Mouse (Mus musculus) small intestine, adult 2 months (tissue): ENCODE measurements around the gene Tmem171. TPM values are rescaled to one million over a fixed set of nuclear protein-coding genes. Genes with fewer than 3 reads are reported as not detected.

ENCODE experiments used
- H3K27ac ChIP-seq: fragments of 200-500 bp; 2 replicates; pipeline ENCODE4 v1.5.1; 2012; ENCODE audit warnings: low read depth, low read length, control low read depth, inconsistent platforms; ENCODE audit not compliant: insufficient read depth
- H3K27me3 ChIP-seq: fragments of 200-500 bp; 2 replicates; pipeline ENCODE4 v1.6.1; 2012; ENCODE audit warnings: mild to moderate bottlenecking, moderate library complexity, low read length, inconsistent platforms; ENCODE audit not compliant: control insufficient read depth, insufficient read depth
- H3K36me3 ChIP-seq: fragments of 200-500 bp; 2 replicates; pipeline ENCODE4 v1.6.1; 2012; ENCODE audit warnings: mild to moderate bottlenecking, low read length, control low read depth, inconsistent platforms; ENCODE audit not compliant: control insufficient read depth, insufficient read depth
- H3K4me1 ChIP-seq: fragments of 200-500 bp; 2 replicates; pipeline ENCODE4 v1.6.1; 2012; ENCODE audit warnings: low read length, inconsistent platforms, mixed read lengths; ENCODE audit not compliant: control insufficient read depth, insufficient read depth, insufficient read length
- H3K4me3 ChIP-seq: fragments of 200-500 bp; 2 replicates; pipeline ENCODE4 v1.5.1; 2012; ENCODE audit warnings: low read depth, mild to moderate bottlenecking, control low read depth, inconsistent platforms, low read length, moderate library complexity
- CTCF ChIP-seq: fragments of 200-500 bp; IDR thresholded peaks from 2 replicates; pipeline ENCODE4 v1.5.1; 2012; ENCODE audit warnings: low read depth, mild to moderate bottlenecking, control low read depth, inconsistent platforms, low read length, moderate library complexity, mixed read lengths; ENCODE audit not compliant: insufficient replicate concordance, insufficient read length; ENCODE audit errors: extremely low read depth
- POLR2A ChIP-seq: fragments of 200-500 bp; IDR thresholded peaks from 2 replicates; pipeline ENCODE4 v1.6.1; 2012; ENCODE audit warnings: low read depth, mild to moderate bottlenecking, control low read depth, inconsistent platforms, low read length, moderate library complexity
- WGBS: fragments of 180-500 bp; shearing (Covaris S2); methylation state at CpG from one replicate; pipeline ENCODE4 v1.1.7; 2018; 5-methylcytosine and 5-hydroxymethylcytosine counted together
- polyA plus RNA-seq: library from polyadenylated mRNA; depleted of rRNA; stranded (reverse); fragments of >200 nt; gene quantifications from 2 replicates; pipeline ENCODE4 v1.2.3, GENCODE M21; 2012

Tmem171 gene
- polyA plus RNA-seq, 1 experiment, result 20.5 TPM

- no peak overlapping the region for H3K27ac ChIP-seq
- TF ChIP-seq POLR2A, result no peak
- TF ChIP-seq CTCF, result no peak
- no peak overlapping the region for H3K4me3 ChIP-seq
- H3K4me1 ChIP-seq, result no peaks in the 10 kb centered on the region
- no peaks in the 10 kb centered on the region for H3K27me3 ChIP-seq
- peaks cover 35% of the 10 kb centered on the region for H3K36me3 ChIP-seq
- WGBS, result 80% methylated on average over 1 of the region's 1 CpGs
These were observed 28.8 kb upstream of the Tmem171 start for GRCm38 (mm10) chr13:98723430-98723829.

GRCm38 (mm10) chr13:98722296-98722695 lies 27.7 kb upstream of the Tmem171 start:
- peaks cover 30% of the 10 kb centered on the region for H3K36me3 ChIP-seq
- H3K4me1 ChIP-seq, result no peaks in the 10 kb centered on the region
- H3K27ac ChIP-seq, result no peak overlapping the region
- no peak overlapping the region for H3K4me3 ChIP-seq
- WGBS, result 70% methylated on average over 1 of the region's 1 CpGs
- TF ChIP-seq CTCF (no peak), POLR2A (no peak)
- H3K27me3 ChIP-seq, result no peaks in the 10 kb centered on the region

GRCm38 (mm10) chr13:98716176-98716575 lies 21.5 kb upstream of the Tmem171 start:
- H3K27me3 ChIP-seq, result no peaks in the 10 kb centered on the region
- H3K27ac ChIP-seq, result no peak overlapping the region
- TF ChIP-seq CTCF, result no peak
- no peak for TF ChIP-seq POLR2A
- H3K4me1 ChIP-seq, result no peaks in the 10 kb centered on the region
- H3K36me3 ChIP-seq, result peaks cover 2% of the 10 kb centered on the region; the same call in 1 of the 2 replicates
- no peak overlapping the region for H3K4me3 ChIP-seq
- WGBS, result 84% methylated on average over 8 of the region's 8 CpGs

GRCm38 (mm10) chr13:98715443-98715990 lies 20.9 kb upstream of the Tmem171 start:
- 23% methylated on average over 6 of the region's 6 CpGs for WGBS

DNA sequence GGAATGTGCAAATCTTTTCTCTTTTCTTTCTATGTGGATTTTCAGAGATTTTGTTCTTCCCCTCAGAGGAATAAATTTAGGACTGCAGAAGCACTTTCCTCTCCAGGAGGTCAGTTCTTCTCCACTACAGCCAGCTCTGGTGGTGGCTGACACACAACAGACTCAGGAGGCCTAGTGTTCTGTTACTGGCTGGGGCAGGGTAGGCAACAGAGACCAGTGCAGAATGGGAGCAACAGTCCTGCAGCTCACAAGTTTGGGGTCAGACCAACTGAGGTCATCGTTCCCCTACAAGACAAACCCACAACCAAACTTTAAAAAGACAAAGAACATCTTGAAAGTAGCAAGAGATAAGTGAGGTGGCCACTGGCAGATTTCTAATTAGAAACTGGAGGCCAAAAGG lies 16.0 kb upstream of the Tmem171 start:
- no peaks in the 10 kb centered on the region for H3K27me3 ChIP-seq

More at GRCm38 (mm10) chr13:98715443-98715990, 20.9 kb upstream of the Tmem171 start:
- no peaks in the 10 kb centered on the region for H3K27me3 ChIP-seq
- H3K36me3 ChIP-seq, result no peaks in the 10 kb centered on the region
- TF ChIP-seq POLR2A (no peak), CTCF (no peak)
- no peak overlapping the region for H3K4me3 ChIP-seq
- H3K4me1 ChIP-seq, result no peaks in the 10 kb centered on the region
- H3K27ac ChIP-seq, result no peak overlapping the region

DNA sequence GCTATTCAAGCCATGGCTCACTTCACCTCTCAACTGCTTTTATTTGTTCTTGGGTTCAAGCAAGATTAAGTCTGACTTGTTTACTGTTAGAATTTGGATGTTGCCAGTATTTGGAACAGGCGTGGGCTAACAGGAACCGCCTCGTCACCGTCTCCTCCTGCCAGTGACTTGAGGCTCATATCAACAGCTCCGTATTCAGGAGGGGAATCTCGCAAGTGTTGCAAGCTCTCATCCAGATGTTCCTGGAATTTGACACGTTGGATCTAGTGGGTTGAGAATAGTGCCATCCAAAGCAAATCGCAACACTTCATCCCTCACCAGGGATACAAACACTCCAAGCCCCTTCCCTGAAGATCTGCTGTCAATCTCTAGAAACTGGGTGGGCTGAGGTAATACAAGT lies 15.6 kb upstream of the Tmem171 start:
- H3K4me3 ChIP-seq, result no peak overlapping the region
- no peaks in the 10 kb centered on the region for H3K4me1 ChIP-seq
- H3K27ac ChIP-seq, result no peak overlapping the region
- H3K27me3 ChIP-seq, result no peaks in the 10 kb centered on the region
- no peaks in the 10 kb centered on the region for H3K36me3 ChIP-seq
- WGBS, result 81% methylated on average over 8 of the region's 8 CpGs
- no peak for TF ChIP-seq POLR2A
- TF ChIP-seq CTCF, result no peak

More for the DNA sequence above, 16.0 kb upstream of the Tmem171 start:
- H3K27ac ChIP-seq, result no peak overlapping the region
- no peak for TF ChIP-seq CTCF
- TF ChIP-seq POLR2A, result no peak
- H3K4me1 ChIP-seq, result no peaks in the 10 kb centered on the region
- no peaks in the 10 kb centered on the region for H3K36me3 ChIP-seq
- H3K4me3 ChIP-seq, result no peak overlapping the region
- 94% methylated on average over 1 of the region's 1 CpGs for WGBS

DNA sequence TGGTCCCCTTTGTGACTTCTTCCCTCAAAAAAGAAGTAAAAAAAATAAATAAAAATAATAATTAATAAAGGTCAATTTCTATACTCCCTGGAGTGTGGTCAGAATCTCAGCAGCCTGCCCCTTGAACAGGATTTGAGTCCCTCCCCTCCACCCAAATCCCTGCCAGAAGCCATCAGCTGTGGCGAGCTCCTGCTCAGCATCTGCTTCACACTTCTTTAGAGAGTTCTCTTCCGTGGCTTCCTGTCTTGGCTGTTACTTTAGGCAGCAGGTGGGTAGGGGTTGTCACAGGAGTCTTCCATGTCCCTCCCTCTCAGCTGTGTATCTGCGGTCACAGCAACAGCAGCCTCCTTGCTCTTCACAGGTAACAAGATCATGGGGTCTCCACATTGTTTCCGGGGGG lies 10.9 kb upstream of the Tmem171 start:
- Histone ChIP-seq H3K27me3 (no peaks in the 10 kb centered on the region), H3K4me3 (no peak overlapping the region), H3K4me1 (peaks cover 4% of the 10 kb centered on the region), H3K36me3 (no peaks in the 10 kb centered on the region), H3K27ac (no peak overlapping the region)
- 78% methylated on average over 4 of the region's 4 CpGs for WGBS
- TF ChIP-seq CTCF (no peak), POLR2A (no peak)
